Mouse (Mus musculus) neural tube, embryonic 15.5 days (tissue): ENCODE data around the gene Ubxn10. TPM values are rescaled to one million over a fixed set of nuclear protein-coding genes. Genes with fewer than 3 reads are reported as not detected.
A peak's percentile ranks its signal among the peaks of the same experiment; 100 is the strongest.

Experiments
- ATAC-seq: fragments of 200-750 bp; cut with Nextera tagmentation; 2 replicates; pipeline ENCODE4 v1.8.0; 2017; ENCODE audit warnings: mild to moderate bottlenecking, moderate TSS enrichment, moderate library complexity; ENCODE audit not compliant: low FRiP score
- H3K27ac ChIP-seq: fragments of 300-500 bp; sonication (generic); replicated peaks from 2 replicates; pipeline ENCODE4 v1.5.1; 2015; ENCODE audit warnings: mild to moderate bottlenecking, inconsistent platforms
- H3K27me3 ChIP-seq: fragments of 300-500 bp; sonication (generic); replicated peaks from 2 replicates; pipeline ENCODE4 v1.6.1; 2015; ENCODE audit warnings: inconsistent platforms
- H3K36me3 ChIP-seq: fragments of 300-500 bp; sonication (generic); 2 replicates; pipeline ENCODE4 v1.6.1; 2015; ENCODE audit warnings: inconsistent platforms
- H3K4me1 ChIP-seq: fragments of 300-500 bp; sonication (generic); 2 replicates; pipeline ENCODE4 v1.6.1; 2015; ENCODE audit warnings: inconsistent platforms
- H3K4me2 ChIP-seq: fragments of 300-500 bp; sonication (generic); 2 replicates; pipeline ENCODE4 v1.6.1; 2015; ENCODE audit warnings: inconsistent platforms, mild to moderate bottlenecking, moderate library complexity
- H3K4me3 ChIP-seq: fragments of 300-500 bp; sonication (generic); replicated peaks from 2 replicates; pipeline ENCODE4 v1.5.1; 2015; ENCODE audit warnings: mild to moderate bottlenecking, inconsistent platforms
- H3K9ac ChIP-seq: fragments of 300-500 bp; sonication (generic); replicated peaks from 2 replicates; pipeline ENCODE4 v1.6.1; 2015; ENCODE audit warnings: mild to moderate bottlenecking, inconsistent platforms
- H3K9me3 ChIP-seq: fragments of 300-500 bp; sonication (generic); replicated peaks from 2 replicates; pipeline ENCODE4 v1.6.1; 2016; ENCODE audit warnings: inconsistent platforms
- WGBS: fragments of 180-500 bp; shearing (Covaris S2); methylation state at CpG from one replicate; pipeline ENCODE4 v1.1.7; 2015; ENCODE audit warnings: mixed read lengths; 5-methylcytosine and 5-hydroxymethylcytosine counted together
- polyA plus RNA-seq: library from polyadenylated mRNA; unstranded; fragments of >200 nt; fragmentation: Nextera tagmentation; extraction: Ambion mirVana; gene quantifications from 2 replicates; pipeline ENCODE4 v1.2.1, GENCODE M21; 2015

The Ubxn10 gene
- polyA plus RNA-seq, 1 experiment from 2014 or later: 2.5 TPM

- H3K36me3 ChIP-seq: no peaks in the 10 kb centered on the region
- peak overlapping the region; percentile 64 for H3K27ac ChIP-seq
- no peak overlapping the region for H3K9ac ChIP-seq
- peak; percentile 70 for ATAC-seq
- H3K27me3 ChIP-seq: peaks cover 19% of the 10 kb centered on the region
- WGBS: 19% methylated on average over 16 of the region's 16 CpGs
- peak overlapping the region; percentile 57 for H3K4me2 ChIP-seq
- peaks cover 11% of the 10 kb centered on the region for H3K4me1 ChIP-seq
- H3K9me3 ChIP-seq: no peaks in the 10 kb centered on the region
- peak overlapping the region; percentile 22 for H3K4me3 ChIP-seq
These were observed 59.4 kb downstream of the Ubxn10 start for GRCm38 (mm10) chr4:138677579-138677978.

GRCm38 (mm10) chr4:138676480-138676879 is 60.5 kb downstream of the Ubxn10 start:
- H3K27ac ChIP-seq: no peak overlapping the region
- no peak overlapping the region for H3K4me2 ChIP-seq
- ATAC-seq: no peak
- peaks cover 12% of the 10 kb centered on the region for H3K4me1 ChIP-seq
- no peaks in the 10 kb centered on the region for H3K36me3 ChIP-seq
- WGBS: 16% methylated on average over 16 of the region's 16 CpGs
- no peaks in the 10 kb centered on the region for H3K9me3 ChIP-seq
- H3K27me3 ChIP-seq: peaks cover 19% of the 10 kb centered on the region
- H3K9ac ChIP-seq: no peak overlapping the region
- no peak overlapping the region for H3K4me3 ChIP-seq

DNA sequence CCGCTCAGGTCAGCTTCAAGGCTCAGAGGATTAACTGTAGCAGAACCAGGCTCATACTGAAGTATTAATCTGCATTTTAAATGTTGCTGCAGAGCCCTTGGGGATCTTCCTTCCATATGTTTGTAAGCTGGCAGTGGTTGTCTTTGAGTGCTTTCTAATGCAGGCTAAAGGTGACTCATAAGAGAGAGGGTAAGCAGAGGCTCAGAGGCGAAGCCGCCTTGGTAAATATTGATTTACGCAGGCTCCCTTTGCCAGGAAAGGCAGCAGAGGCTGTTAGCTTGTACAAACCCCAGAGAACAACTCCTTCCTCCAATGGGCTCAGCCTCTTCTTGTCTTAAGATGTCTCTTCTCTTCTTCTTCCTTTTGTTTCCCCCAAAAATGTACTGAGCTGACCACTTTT is 64.8 kb downstream of the Ubxn10 start:
- Histone ChIP-seq H3K9ac (no peak overlapping the region), H3K36me3 (no peaks in the 10 kb centered on the region), H3K4me3 (no peak overlapping the region), H3K4me2 (no peak overlapping the region), H3K9me3 (no peaks in the 10 kb centered on the region), H3K27me3 (peaks cover 16% of the 10 kb centered on the region), H3K4me1 (peaks cover 6% of the 10 kb centered on the region; the same call in 1 of the 2 replicates), H3K27ac (no peak overlapping the region)
- WGBS: 58% methylated on average over 4 of the region's 4 CpGs
- ATAC-seq: no peak

GRCm38 (mm10) chr4:138670093-138670889 is 66.7 kb downstream of the Ubxn10 start:
- no peak overlapping the region for H3K4me3 ChIP-seq
- H3K4me1 ChIP-seq: peaks cover 3% of the 10 kb centered on the region; the same call in 1 of the 2 replicates
- WGBS: 86% methylated on average over 11 of the region's 11 CpGs
- no peak for ATAC-seq
- H3K9me3 ChIP-seq: no peaks in the 10 kb centered on the region
- H3K4me2 ChIP-seq: no peak overlapping the region
- H3K9ac ChIP-seq: no peak overlapping the region
- no peaks in the 10 kb centered on the region for H3K36me3 ChIP-seq
- no peak overlapping the region for H3K27ac ChIP-seq
- peaks cover 6% of the 10 kb centered on the region; the same call in 1 of the 2 replicates for H3K27me3 ChIP-seq

DNA sequence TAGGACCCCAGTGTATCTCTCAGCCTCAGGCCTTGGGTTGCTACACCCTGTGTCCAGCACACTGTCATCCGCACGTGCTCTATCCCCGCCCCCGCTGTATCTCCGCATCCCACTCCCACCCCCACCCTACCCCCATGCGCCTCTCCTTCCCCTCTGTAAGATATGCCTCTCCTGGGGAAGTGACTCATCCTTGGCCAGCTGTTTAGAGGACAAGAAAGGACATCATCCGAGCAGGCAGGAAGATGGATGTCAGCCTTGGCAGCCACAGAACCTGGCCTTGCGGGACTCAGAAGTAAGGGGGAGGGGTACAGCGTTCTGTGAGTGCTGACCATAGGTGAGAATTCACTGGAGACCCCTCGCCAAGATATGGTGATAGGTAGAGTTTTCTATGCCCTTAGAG is 70.4 kb downstream of the Ubxn10 start:
- Histone ChIP-seq H3K27me3 (no peaks in the 10 kb centered on the region), H3K27ac (no peak overlapping the region), H3K9ac (no peak overlapping the region), H3K36me3 (no peaks in the 10 kb centered on the region), H3K9me3 (no peaks in the 10 kb centered on the region), H3K4me1 (peaks cover 6% of the 10 kb centered on the region; the same call in 1 of the 2 replicates), H3K4me3 (no peak overlapping the region), H3K4me2 (no peak overlapping the region)
- 62% methylated on average over 10 of the region's 10 CpGs for WGBS
- ATAC-seq: no peak

DNA sequence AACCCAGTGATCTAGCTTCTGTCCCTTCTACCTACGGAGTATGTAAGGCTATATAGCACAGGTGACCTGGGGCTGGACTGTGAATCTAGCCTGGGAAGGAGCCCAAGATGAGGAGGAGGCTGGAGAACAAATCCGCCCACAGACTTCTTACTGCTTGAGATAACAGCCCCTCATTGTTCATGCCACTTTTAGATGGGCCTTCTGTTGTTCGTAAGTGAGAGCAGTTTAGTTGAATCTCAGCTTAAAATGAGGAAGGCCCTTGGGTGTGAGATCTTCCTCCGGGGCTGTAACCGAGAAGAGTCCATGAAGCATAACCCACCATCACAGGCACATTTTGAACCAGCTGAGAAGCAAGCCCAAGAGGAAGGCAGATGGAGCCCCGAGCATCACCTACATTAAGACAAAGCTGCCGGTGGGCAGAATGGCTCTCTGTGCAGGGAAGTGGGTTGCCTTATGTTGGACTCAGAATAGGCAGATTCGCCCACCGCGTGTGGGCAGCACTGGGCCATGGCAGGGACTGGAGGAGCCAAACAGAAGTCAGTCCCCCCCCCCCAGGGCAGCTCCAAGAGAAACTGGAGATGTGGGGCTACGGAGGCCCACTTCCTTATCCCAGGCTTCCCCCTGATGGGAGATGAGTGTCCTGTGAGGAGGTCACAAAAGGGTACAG is 76.9 kb downstream of the Ubxn10 start:
- no peak for ATAC-seq
- H3K4me1 ChIP-seq: peaks cover 6% of the 10 kb centered on the region; the same call in 1 of the 2 replicates
- no peaks in the 10 kb centered on the region for H3K9me3 ChIP-seq
- 76% methylated on average over 11 of the region's 11 CpGs for WGBS
- H3K4me2 ChIP-seq: no peak overlapping the region
- H3K27ac ChIP-seq: no peak overlapping the region
- H3K27me3 ChIP-seq: no peaks in the 10 kb centered on the region
- H3K36me3 ChIP-seq: no peaks in the 10 kb centered on the region
- no peak overlapping the region for H3K9ac ChIP-seq
- no peak overlapping the region for H3K4me3 ChIP-seq

Other genes starting within 250 kb of the Ubxn10 start
- 0.64 and 1.2 TPM in 2 replicates for gene Vwa5b1, start 101.3 kb downstream of the Ubxn10 start, polyA plus RNA-seq
- gene Pla2g2c, start 12.4 kb downstream of the Ubxn10 start, polyA plus RNA-seq: 0.42 and 0.60 TPM in 2 replicates
- 0.23 TPM in 1 of 2 replicates, not detected in the other for gene Pla2g2f, start 20.5 kb upstream of the Ubxn10 start, polyA plus RNA-seq
- 0.72 and 1.5 TPM in 2 replicates for gene Pla2g2d, start 38.6 kb upstream of the Ubxn10 start, polyA plus RNA-seq
- 0.24 and 0.79 TPM in 2 replicates for gene Pla2g5, start 126.3 kb upstream of the Ubxn10 start, polyA plus RNA-seq
- gene Gm13030, start 136.8 kb upstream of the Ubxn10 start, polyA plus RNA-seq: not detected in 2 replicates
- not detected in 2 replicates for gene Pla2g2e, start 140.8 kb upstream of the Ubxn10 start, polyA plus RNA-seq
- gene Otud3, start 176.8 kb upstream of the Ubxn10 start, polyA plus RNA-seq: 2.2 and 3.7 TPM in 2 replicates
- 3.5 TPM in 1 of 2 replicates, not detected in the other for gene Rnf186, start 229.9 kb upstream of the Ubxn10 start, polyA plus RNA-seq
- gene Tmco4, start 235.7 kb upstream of the Ubxn10 start, polyA plus RNA-seq: 1.2 and 3.7 TPM in 2 replicates